Mouse (Mus musculus): ENCODE results near the gene Mmd2. TPM values are rescaled to one million over a fixed set of nuclear protein-coding genes. Genes with fewer than 3 reads are reported as not detected.

The Mmd2 gene
- total and polyA plus RNA-seq, 3 experiments, result not detected

DNA sequence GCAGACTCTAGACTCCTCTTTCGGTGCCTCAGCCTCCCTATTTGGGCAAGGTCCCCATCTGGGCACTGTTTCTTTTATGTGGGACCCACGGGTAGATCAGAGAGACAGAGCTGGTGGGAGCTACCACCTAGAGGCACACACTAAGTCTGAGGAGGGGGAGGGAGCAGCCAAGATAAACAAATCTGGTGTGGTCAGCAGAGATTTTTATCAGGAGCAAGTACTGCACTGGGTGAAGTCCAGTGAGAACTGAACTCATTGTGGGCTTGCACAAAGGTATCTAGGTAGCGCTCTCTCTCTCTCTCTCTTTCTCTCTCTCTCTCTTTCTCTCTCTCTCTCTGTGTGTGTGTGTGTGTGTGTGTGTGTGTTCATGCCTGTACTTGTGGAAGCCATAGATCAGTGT lies 5.9 kb upstream of the Mmd2 start:
- dilution Hi-C loops (cut with MboI; ENCODE audit: extremely low pct_ligation_motif_present, extremely low pct_unique_long_range_greater_than_20kb, low sequenced_read_pairs) (no loop called here), in situ Hi-C loops (cut with MboI; ENCODE audit: low pct_ligation_motif_present, low pct_unique_long_range_greater_than_20kb, low sequenced_read_pairs) (no loop called here)
- Histone ChIP-seq H3K27ac (ENCODE audit: insufficient read depth, low read depth) (no peak overlapping the region), H3K4me1 (ENCODE audit: control insufficient read depth in 1 of 2, insufficient read depth in 2 of 2) (no peaks in the 10 kb centered on the region), H3K27me3 (replicated peaks) (peaks cover 72% of the 10 kb centered on the region), H3K4me3 (replicated peaks in 1 of 3; ENCODE audit: low read depth in 2 of 3, low read length in 2 of 3, poor library complexity in 1 of 3) (no peak overlapping the region), H3K36me3 (replicated peaks in 1 of 2; ENCODE audit: control insufficient read depth in 1 of 2, insufficient read depth in 1 of 2, low read length in 1 of 2) (no peaks in the 10 kb centered on the region), H3K9ac (ENCODE audit: insufficient read depth, low read depth) (no peak overlapping the region), H3K79me2 (replicated peaks; ENCODE audit: control insufficient read depth, extremely low read depth, insufficient read depth, poor library complexity, severe bottlenecking) (no peaks in the 10 kb centered on the region), H3K9me3 (replicated peaks; ENCODE audit: low read length) (peaks cover 8% of the 10 kb centered on the region), H3K4me2 (ENCODE audit: insufficient read depth, low read depth, poor library complexity, severe bottlenecking) (no peak overlapping the region)
- no peak for TF ChIP-seq MAZ (IDR thresholded peaks at IDR 0.05; ENCODE audit: low read depth, low read length)
- no peak for TF ChIP-seq MAFK (IDR thresholded peaks at IDR 0.05; ENCODE audit: insufficient replicate concordance, low read length)
- no peak for TF ChIP-seq POLR2A (IDR thresholded peaks at IDR 0.05; ENCODE audit: low read depth, low read length)
- no peak for TF ChIP-seq ZC3H11A (IDR thresholded peaks at IDR 0.05; ENCODE audit: low read depth, low read length)
- TF ChIP-seq ZKSCAN1 (IDR thresholded peaks at IDR 0.05; ENCODE audit: borderline replicate concordance, low read depth, low read length), result no peak
- TF ChIP-seq JUN (IDR thresholded peaks at IDR 0.05; ENCODE audit: insufficient read depth, low read depth, low read length), result no peak
- no peak for TF ChIP-seq ELF1 (IDR thresholded peaks at IDR 0.05; ENCODE audit: low read depth, low read length)
- TF ChIP-seq NRF1 (IDR thresholded peaks at IDR 0.05; ENCODE audit: low read depth, low read length), result no peak
- TF ChIP-seq USF2 (conservative IDR thresholded peaks at IDR 0.05; ENCODE audit: low read depth, low read length), result no peak
- TF ChIP-seq JUND (conservative IDR thresholded peaks at IDR 0.05; ENCODE audit: low read depth, low read length), result no peak
- no peak for TF ChIP-seq ETS1 (conservative IDR thresholded peaks at IDR 0.05; ENCODE audit: low read depth, low read length)
- no peak for TF ChIP-seq USF1 (IDR thresholded peaks at IDR 0.05; ENCODE audit: low read depth, low read length)
- TF ChIP-seq KAT2A (IDR thresholded peaks at IDR 0.05; ENCODE audit: insufficient replicate concordance, low read length), result no peak
- no peak for TF ChIP-seq NELFE (IDR thresholded peaks at IDR 0.05; ENCODE audit: low read depth, low read length)
- no peak for TF ChIP-seq GABPA (IDR thresholded peaks at IDR 0.05; ENCODE audit: insufficient replicate concordance, low read depth, low read length)
- TF ChIP-seq BHLHE40 (IDR thresholded peaks at IDR 0.05; ENCODE audit: low read depth, low read length), result no peak
- no peak for TF ChIP-seq CTCF (conservative IDR thresholded peaks at IDR 0.05 in 1 of 2, IDR thresholded peaks at IDR 0.05 in 1 of 2; ENCODE audit: low read depth in 2 of 2, low read length in 2 of 2)
- no peak for DNase-seq (ENCODE audit: extremely low read depth)

- H3K27me3 ChIP-seq (replicated peaks), result peaks cover 68% of the 10 kb centered on the region
These were observed 1.8 kb upstream of the Mmd2 start for GRCm38 (mm10) chr5:142610362-142610761.

More at GRCm38 (mm10) chr5:142610362-142610761, 1.8 kb upstream of the Mmd2 start:
- Histone ChIP-seq H3K79me2 (replicated peaks; ENCODE audit: control insufficient read depth, extremely low read depth, insufficient read depth, poor library complexity, severe bottlenecking) (no peaks in the 10 kb centered on the region), H3K9ac (ENCODE audit: insufficient read depth, low read depth) (no peak overlapping the region), H3K27ac (ENCODE audit: insufficient read depth, low read depth) (no peak overlapping the region), H3K36me3 (replicated peaks in 1 of 2; ENCODE audit: control insufficient read depth in 1 of 2, insufficient read depth in 1 of 2, low read length in 1 of 2) (no peaks in the 10 kb centered on the region), H3K9me3 (replicated peaks; ENCODE audit: low read length) (no peaks in the 10 kb centered on the region), H3K4me2 (ENCODE audit: insufficient read depth, low read depth, poor library complexity, severe bottlenecking) (no peak overlapping the region), H3K4me1 (ENCODE audit: control insufficient read depth in 1 of 2, insufficient read depth in 2 of 2) (no peaks in the 10 kb centered on the region), H3K4me3 (replicated peaks in 1 of 3; ENCODE audit: low read depth in 2 of 3, low read length in 2 of 3, poor library complexity in 1 of 3) (no peak overlapping the region)
- dilution Hi-C loops (cut with MboI; ENCODE audit: extremely low pct_ligation_motif_present, extremely low pct_unique_long_range_greater_than_20kb, low sequenced_read_pairs) (no loop called here), in situ Hi-C loops (cut with MboI; ENCODE audit: low pct_ligation_motif_present, low pct_unique_long_range_greater_than_20kb, low sequenced_read_pairs) (no loop called here)
- TF ChIP-seq CHD1 (IDR thresholded peaks at IDR 0.05; ENCODE audit: low read depth, low read length), result no peak
- TF ChIP-seq MYC (IDR thresholded peaks at IDR 0.05; ENCODE audit: low read depth, low read length), result no peak
- DNase-seq (ENCODE audit: extremely low read depth), result no peak
